Mouse (Mus musculus) forebrain, embryonic 13.5 days (tissue): ENCODE results near the gene Shisal2b. TPM values are rescaled to one million over a fixed set of nuclear protein-coding genes. Genes with fewer than 3 reads are reported as not detected.

Experiments used
- ATAC-seq: fragments of 200-750 bp; cut with Nextera tagmentation; 2 replicates; pipeline ENCODE4 v1.8.0; 2017
- H3K27ac ChIP-seq: fragments of 300-500 bp; sonication (generic); 2 replicates; pipeline ENCODE4 v1.5.1; 2015; ENCODE audit warnings: inconsistent platforms, mild to moderate bottlenecking, moderate library complexity
- H3K27me3 ChIP-seq: fragments of 300-500 bp; sonication (generic); 2 replicates; pipeline ENCODE4 v1.6.1; 2015; ENCODE audit warnings: mild to moderate bottlenecking, inconsistent platforms
- H3K36me3 ChIP-seq: fragments of 300-500 bp; sonication (generic); 2 replicates; pipeline ENCODE4 v1.6.1; 2015; ENCODE audit warnings: mild to moderate bottlenecking, inconsistent platforms; ENCODE audit not compliant: poor library complexity, severe bottlenecking
- H3K4me1 ChIP-seq: fragments of 300-500 bp; sonication (generic); 2 replicates; pipeline ENCODE4 v1.6.1; 2015; ENCODE audit warnings: inconsistent platforms
- H3K4me2 ChIP-seq: fragments of 300-500 bp; sonication (generic); 2 replicates; pipeline ENCODE4 v1.6.1; 2015; ENCODE audit warnings: inconsistent platforms, mild to moderate bottlenecking, moderate library complexity
- H3K4me3 ChIP-seq: fragments of 300-500 bp; sonication (generic); 2 replicates; pipeline ENCODE4 v1.5.1; 2015; ENCODE audit warnings: mild to moderate bottlenecking, inconsistent platforms
- H3K9ac ChIP-seq: fragments of 300-500 bp; sonication (generic); 2 replicates; pipeline ENCODE4 v1.6.1; 2015; ENCODE audit warnings: mild to moderate bottlenecking, inconsistent platforms
- H3K9me3 ChIP-seq: fragments of 300-500 bp; sonication (generic); replicated peaks from 2 replicates; pipeline ENCODE4 v1.6.1; 2016; ENCODE audit warnings: inconsistent platforms
- WGBS: fragments of 180-500 bp; shearing (Covaris S2); methylation state at CpG from one replicate; pipeline ENCODE4 v1.1.7; 2015; 5-methylcytosine and 5-hydroxymethylcytosine counted together
- polyA plus RNA-seq: library from polyadenylated mRNA; unstranded; fragments of >200 nt; fragmentation: Nextera tagmentation; extraction: Ambion mirVana; gene quantifications from 2 replicates; pipeline ENCODE4 v1.2.1, GENCODE M21; 2015

Gene Shisal2b
- polyA plus RNA-seq, 1 experiment from 2014 or later = 0.30 TPM

GRCm38 (mm10) chr13:104805681-104806080 lies 58.0 kb downstream of the Shisal2b start:
- Histone ChIP-seq H3K9ac (no peak overlapping the region), H3K36me3 (peaks cover 16% of the 10 kb centered on the region), H3K4me1 (no peaks in the 10 kb centered on the region), H3K27ac (no peak overlapping the region), H3K27me3 (no peaks in the 10 kb centered on the region), H3K4me3 (no peak overlapping the region), H3K9me3 (no peaks in the 10 kb centered on the region), H3K4me2 (no peak overlapping the region)
- peak; percentile 63; the same call in 1 of the 2 replicates for ATAC-seq
- 53% methylated on average over 3 of the region's 3 CpGs for WGBS

GRCm38 (mm10) chr13:104799566-104800182 lies 64.0 kb downstream of the Shisal2b start:
- WGBS = 88% methylated on average over 7 of the region's 7 CpGs

GRCm38 (mm10) chr13:104799067-104799466 lies 64.6 kb downstream of the Shisal2b start:
- WGBS = 91% methylated on average over 8 of the region's 8 CpGs
- Histone ChIP-seq H3K9me3 (no peaks in the 10 kb centered on the region), H3K36me3 (peaks cover 34% of the 10 kb centered on the region), H3K4me3 (no peak overlapping the region), H3K27ac (no peak overlapping the region), H3K9ac (no peak overlapping the region), H3K4me1 (no peaks in the 10 kb centered on the region), H3K4me2 (no peak overlapping the region), H3K27me3 (no peaks in the 10 kb centered on the region)
- ATAC-seq = no peak

More at GRCm38 (mm10) chr13:104799566-104800182, 64.0 kb downstream of the Shisal2b start:
- Histone ChIP-seq H3K9me3 (no peaks in the 10 kb centered on the region), H3K27ac (no peak overlapping the region), H3K27me3 (no peaks in the 10 kb centered on the region), H3K4me2 (no peak overlapping the region), H3K36me3 (peaks cover 28% of the 10 kb centered on the region), H3K9ac (no peak overlapping the region), H3K4me3 (no peak overlapping the region), H3K4me1 (no peaks in the 10 kb centered on the region)
- ATAC-seq = no peak

Other genes with a start within 250 kb of the Shisal2b start
- gene Srek1ip1, start 71.4 kb downstream of the Shisal2b start, polyA plus RNA-seq = 23.4 and 23.5 TPM in 2 replicates
- gene Cwc27, start 46.8 kb downstream of the Shisal2b start, polyA plus RNA-seq = 32.7 and 35.0 TPM in 2 replicates
- 2.2 and 2.7 TPM in 2 replicates for gene Rgs7bp, start 191.0 kb upstream of the Shisal2b start, polyA plus RNA-seq
- not detected in 2 replicates for gene 4933425L06Rik, start 218.2 kb upstream of the Shisal2b start, polyA plus RNA-seq